Mouse (Mus musculus) forelimb bud, embryonic 11.5 days (tissue): ENCODE data around the gene Get4.
A peak's percentile ranks its signal among the peaks of the same experiment; 100 is the strongest.

Experiments used
- DNase-seq: peaks from one replicate; pipeline ENCODE4 v3.0.0-alpha.2; 2012; ENCODE audit warnings: low read depth, low spot score

The Get4 gene

GRCm38 (mm10) chr5:139241022-139241761 is 10.9 kb upstream of the Get4 start:
- DNase-seq: no peak

- no peak for DNase-seq
Measured at GRCm38 (mm10) chr5:139243384-139243783, 8.7 kb upstream of the Get4 start.

DNA sequence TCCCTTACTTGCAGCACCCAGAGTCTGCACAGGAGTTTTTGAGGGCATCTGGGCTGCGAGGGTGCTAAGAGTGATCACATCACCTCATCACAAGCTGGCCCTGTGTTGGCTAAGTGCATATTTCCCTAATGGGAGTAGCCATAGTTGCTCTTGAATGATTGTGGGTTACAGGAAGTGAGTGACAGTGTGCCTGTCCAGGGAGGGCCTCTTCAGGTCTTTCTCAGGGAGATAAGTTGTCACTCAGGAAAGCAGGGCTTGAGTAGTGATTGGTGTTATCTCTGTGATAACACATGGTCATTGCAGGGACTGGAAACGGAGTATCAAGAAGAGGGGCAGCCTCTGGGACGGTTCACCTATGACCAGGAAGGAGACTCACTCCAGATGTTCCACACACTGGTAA is 4.4 kb upstream of the Get4 start:
- no peak for DNase-seq

DNA sequence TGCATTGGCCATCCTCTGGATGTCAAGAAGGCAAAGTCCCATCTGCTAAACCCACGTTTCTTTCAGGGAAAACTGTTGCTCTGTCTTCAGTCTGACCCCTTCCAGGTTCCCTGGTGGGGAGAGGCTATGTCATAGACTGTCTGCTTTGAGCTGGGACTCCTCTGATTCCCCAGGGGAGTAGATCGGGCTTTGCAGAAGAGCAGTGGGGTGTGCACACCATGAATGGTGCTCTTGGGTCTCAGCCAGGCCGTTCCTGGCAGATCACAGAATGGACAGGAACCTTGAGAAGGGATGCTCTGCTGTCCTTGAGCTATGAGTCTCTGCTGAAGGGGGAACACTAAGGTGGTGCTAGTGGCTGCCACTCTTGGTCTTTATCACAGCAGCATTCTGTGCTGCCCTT is 3.3 kb upstream of the Get4 start:
- DNase-seq: no peak

DNA sequence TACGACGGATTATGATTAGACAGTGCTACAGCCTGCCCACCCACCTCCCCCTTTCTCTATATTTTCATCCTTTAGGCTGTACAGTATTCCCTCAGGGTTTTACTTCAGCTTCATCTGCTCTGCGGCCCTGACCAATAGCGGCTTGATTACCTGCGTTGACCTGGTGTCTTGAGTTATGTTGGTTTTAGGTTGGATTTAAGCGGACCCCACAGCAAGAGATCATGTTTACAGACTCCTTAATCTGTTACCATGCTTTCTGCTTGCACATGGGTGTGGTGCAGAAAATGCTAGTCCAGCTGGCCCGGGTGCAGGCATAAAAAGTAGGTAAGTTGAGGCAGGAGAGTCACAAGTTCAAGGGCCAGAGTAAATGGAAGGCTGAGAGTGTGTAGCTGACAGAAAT is 845 bp upstream of the Get4 start:
- no peak for DNase-seq

DNA sequence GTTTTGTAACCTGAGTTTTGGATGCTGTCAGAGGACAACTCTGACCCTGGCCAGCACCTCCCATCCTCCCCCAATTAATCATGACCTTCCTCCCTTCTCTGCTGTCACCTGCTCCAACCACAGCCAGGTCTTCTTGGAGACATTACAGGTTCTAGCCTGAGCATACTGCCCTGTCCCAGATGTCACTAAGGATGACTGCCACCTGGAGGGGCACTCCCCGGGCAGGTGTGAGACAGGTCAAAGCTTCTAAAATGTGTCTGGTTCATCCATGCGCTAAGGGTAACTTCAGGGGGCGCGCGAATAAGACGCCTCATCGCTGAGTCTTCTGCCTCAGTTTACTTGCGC is 416 bp upstream of the Get4 start:
- no peak for DNase-seq

- DNase-seq: no peak
Measured at GRCm38 (mm10) chr5:139252910-139253245, 754 bp downstream of the Get4 start.

DNA sequence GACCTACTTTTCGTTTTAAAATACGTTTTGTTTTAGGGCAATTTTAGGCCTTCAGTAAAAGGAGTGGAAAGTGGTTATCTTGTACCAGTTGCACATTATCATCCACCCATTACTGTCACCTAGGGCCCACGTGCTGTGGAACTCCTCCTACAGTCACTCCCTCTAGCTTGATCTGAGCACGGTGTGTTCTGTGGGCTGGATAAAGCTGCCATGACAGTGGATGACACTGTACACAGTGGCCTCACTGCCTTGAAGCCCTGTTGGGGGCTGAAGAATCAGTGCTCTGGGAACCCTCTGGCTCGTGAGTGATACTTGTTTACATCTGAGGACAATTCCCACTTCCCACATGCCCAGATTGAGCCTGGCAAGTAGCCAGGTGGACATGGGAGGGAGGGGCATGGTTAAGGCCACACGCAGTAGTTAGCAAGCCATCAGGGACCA is 1.2 kb downstream of the Get4 start:
- peak; percentile 13 for DNase-seq

- DNase-seq: no peak
Measured at GRCm38 (mm10) chr5:139254938-139255337, 2.8 kb downstream of the Get4 start.

GRCm38 (mm10) chr5:139255777-139256176 is 3.7 kb downstream of the Get4 start:
- no peak for DNase-seq

DNA sequence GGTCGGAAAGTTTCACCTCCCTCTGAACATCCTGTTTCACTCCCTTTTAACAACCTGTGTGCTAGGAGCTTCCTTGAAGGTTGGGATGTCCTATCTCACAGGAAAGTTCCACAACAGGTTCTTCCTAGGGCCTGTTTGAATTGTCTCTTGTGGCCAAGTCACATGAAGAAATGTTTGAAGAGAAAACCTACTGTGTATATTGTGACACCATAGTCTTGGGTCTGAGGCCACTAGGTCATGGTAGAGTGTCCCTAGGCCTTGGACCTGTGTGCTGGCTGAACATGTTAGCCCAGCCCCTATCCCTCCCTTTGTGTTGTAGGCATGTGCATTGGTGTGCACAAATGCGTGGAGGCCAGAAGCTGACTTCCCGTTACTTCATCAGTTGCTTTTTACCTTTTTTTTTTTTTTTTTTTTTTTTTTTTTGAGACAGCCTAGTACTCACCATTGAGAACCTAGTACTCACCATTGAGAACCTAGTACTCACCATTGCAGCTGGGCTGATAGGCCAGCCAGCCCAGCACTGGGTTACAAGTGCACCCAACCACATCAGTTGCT is 4.2 kb downstream of the Get4 start:
- no peak for DNase-seq

GRCm38 (mm10) chr5:139257265-139257664 is 5.1 kb downstream of the Get4 start:
- DNase-seq: no peak

- no peak for DNase-seq
Measured at GRCm38 (mm10) chr5:139257818-139258217, 5.7 kb downstream of the Get4 start.

DNA sequence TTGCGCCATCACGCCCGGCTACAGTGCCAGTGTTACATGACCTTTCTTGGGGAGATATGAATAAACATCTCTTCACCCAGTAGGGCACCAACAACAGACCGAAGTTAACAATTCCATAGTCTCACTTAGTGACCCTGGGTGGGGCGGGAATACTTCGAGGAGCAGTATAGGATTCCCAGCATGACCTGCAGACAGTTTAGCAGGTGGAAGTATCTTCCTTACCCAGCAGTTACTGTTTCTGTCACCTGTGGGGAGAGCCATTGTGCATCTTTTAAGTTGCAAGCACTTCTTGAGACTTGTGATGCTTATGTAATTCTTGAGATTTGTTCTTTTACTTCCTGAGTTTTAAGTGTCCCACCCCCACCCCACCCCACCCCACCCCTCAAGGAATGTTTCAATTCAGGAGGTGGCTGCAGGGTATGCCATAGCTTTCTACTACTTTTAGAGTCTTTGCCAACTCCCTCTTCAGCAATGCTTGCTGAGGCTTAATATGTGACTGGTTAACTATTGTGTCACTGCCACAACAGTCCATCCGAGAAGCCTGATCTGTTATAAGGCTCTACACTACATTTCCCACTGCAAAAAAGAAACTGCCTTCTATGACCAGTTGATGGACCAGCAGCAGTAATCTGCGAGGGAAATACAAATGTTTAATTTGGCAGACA is 6.4 kb downstream of the Get4 start:
- no peak for DNase-seq

GRCm38 (mm10) chr5:139259853-139260252 is 7.7 kb downstream of the Get4 start:
- no peak for DNase-seq

DNA sequence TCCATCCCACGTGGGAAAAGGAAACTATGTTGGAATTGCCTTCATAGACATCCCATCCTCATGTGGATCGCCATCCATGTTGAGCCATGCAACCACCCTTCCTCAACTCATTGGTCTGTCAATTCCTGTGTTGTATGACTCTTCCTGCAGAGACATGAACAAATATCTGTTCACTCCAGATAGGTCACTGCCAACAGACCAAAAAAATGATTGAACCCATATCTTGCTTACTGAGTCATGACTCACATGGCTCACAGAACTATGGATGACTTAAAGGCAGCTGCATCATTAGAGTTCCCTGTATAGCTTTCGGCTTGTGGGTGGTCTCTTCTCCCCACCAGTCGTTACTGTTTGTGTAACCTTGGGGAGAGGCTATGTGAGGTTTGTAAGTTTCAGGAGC is 9.3 kb downstream of the Get4 start:
- no peak for DNase-seq

DNA sequence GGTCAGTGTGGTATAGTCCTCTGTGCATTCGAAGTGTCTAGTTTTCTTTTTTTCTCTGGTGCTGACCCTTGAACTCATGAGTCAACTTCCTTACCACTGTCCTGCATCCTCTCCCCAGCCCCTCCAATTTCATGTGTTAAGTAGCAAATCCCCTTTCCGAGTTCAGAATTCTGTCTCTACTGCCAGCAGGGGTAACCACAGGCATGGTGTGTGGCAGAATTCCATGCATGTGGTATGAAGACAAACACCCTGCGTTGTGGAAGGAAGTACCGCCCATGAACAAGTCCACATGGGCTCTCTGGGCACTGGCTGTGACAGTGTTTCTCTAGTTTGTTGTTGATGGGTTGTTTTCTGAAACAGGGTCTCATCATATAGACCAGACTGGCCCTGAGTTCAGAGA is 15.5 kb downstream of the Get4 start:
- no peak for DNase-seq

GRCm38 (mm10) chr5:139270806-139271521 is 18.8 kb downstream of the Get4 start:
- DNase-seq: no peak

GRCm38 (mm10) chr5:139271994-139272554 is 19.9 kb downstream of the Get4 start:
- DNase-seq: no peak

GRCm38 (mm10) chr5:139277287-139277686 is 25.2 kb downstream of the Get4 start:
- DNase-seq: no peak

GRCm38 (mm10) chr5:139281373-139282112 is 29.4 kb downstream of the Get4 start:
- no peak for DNase-seq

DNA sequence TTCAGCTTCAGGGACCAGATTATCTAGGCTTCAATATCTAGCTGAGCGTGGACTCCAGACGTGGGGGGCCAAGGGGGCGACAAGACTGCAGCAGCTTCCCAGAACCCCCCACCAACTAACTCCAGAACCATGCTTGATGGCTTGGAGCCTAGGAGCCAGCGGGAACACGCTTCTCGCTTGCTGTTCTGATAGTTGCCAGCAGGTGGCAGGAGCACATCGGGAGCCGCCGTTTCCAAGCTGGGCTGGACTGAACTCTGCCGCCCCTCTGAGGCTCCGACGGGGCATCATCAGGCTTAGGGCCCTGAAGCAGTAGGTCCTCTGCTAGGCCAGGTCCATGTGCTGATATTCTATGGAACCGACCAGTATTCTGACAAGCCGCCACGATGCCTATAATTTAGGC is 30.1 kb downstream of the Get4 start:
- peak; percentile 75 for DNase-seq
